ENCODE assay signal across 9 mouse cellular contexts in genomic region chr6:29814616-29815015, GRCm38 (mm10). TPM values are rescaled to one million over a fixed set of nuclear protein-coding genes. Genes with fewer than 3 reads are reported as not detected.
DNase-seq lines count a peak whose midpoint lies in the region; ATAC-seq and TF ChIP-seq lines count a peak whose summit lies in the region.
"Had no signal": no experiment of that assay in that cellular context is flagged by ENCODE, and none has a peak within 500 bp of the region (broad histone marks: within the 10 kb centered on the region; RNA-seq: fewer than 3 reads in every experiment).

No protein-coding gene starts in this region.

- H3K4me2 ChIP-seq in kidney, embryonic 14.5 days (replicated peaks; ENCODE audit: low read depth, low read length): no peak overlapping the region
- no peak overlapping the region for H3K4me2 ChIP-seq in forebrain, postnatal 0 days (ENCODE audit: low read depth)
- H3K4me2 ChIP-seq: limb, embryonic 15.5 days had no signal

- peaks cover 5% of the 10 kb centered on the region; the same call in 1 of the 2 replicates for H3K4me1 ChIP-seq in kidney, adult 2 months (ENCODE audit: control insufficient read depth, insufficient read depth, low read length)
- no peaks in the 10 kb centered on the region for H3K4me1 ChIP-seq in kidney, embryonic 14.5 days (ENCODE audit: control insufficient read depth, insufficient read depth, low read length)
- 0 out of 2 replicates have a peak, but pooled peaks cover 12% of the 10 kb centered on the region for H3K4me1 ChIP-seq in forebrain, postnatal 0 days (ENCODE audit: insufficient read depth)

- ATAC-seq in kidney, embryonic 14.5 days (ENCODE audit: low FRiP score, low TSS enrichment): no peak
- peak; percentile 89 for ATAC-seq in forebrain, postnatal 0 days
- no peak for ATAC-seq in erythroblast, adult 5-6 weeks (replicated peaks; ENCODE audit: low FRiP score, poor library complexity, severe bottlenecking)

- TF ChIP-seq POLR2A in kidney, adult 2 months (IDR thresholded peaks at IDR 0.05; ENCODE audit: low read depth, low read length): no peak

- no peak for TF ChIP-seq CTCF in kidney, adult 2 months (conservative IDR thresholded peaks at IDR 0.05; ENCODE audit: insufficient read depth, insufficient read length, low read depth, low read length)
- TF ChIP-seq CTCF in forebrain, postnatal 0 days (IDR thresholded peaks at IDR 0.05; ENCODE audit: low read depth): no peak

- H3K36me3 ChIP-seq in kidney, adult 2 months (ENCODE audit: control insufficient read depth, insufficient read depth, low read length): no peaks in the 10 kb centered on the region
- H3K36me3 ChIP-seq in kidney, embryonic 14.5 days (ENCODE audit: control insufficient read depth, insufficient read depth, low read length): no peaks in the 10 kb centered on the region
- no peaks in the 10 kb centered on the region for H3K36me3 ChIP-seq in forebrain, postnatal 0 days (ENCODE audit: insufficient read depth)
- H3K36me3 ChIP-seq: limb, embryonic 15.5 days had no signal

- no peak overlapping the region for H3K9ac ChIP-seq in kidney, embryonic 14.5 days (ENCODE audit: low read depth, low read length)
- H3K9ac ChIP-seq in forebrain, postnatal 0 days: 0 out of 2 replicates have a peak overlapping the region, but pooled peaks have one; percentile 2
- H3K9ac ChIP-seq: limb, embryonic 15.5 days had no signal

- no peak overlapping the region for H3K4me3 ChIP-seq in kidney, adult 2 months (ENCODE audit: insufficient read depth, low read depth, low read length)
- H3K4me3 ChIP-seq in kidney, embryonic 14.5 days (ENCODE audit: low read length): no peak overlapping the region
- no peak overlapping the region for H3K4me3 ChIP-seq in forebrain, postnatal 0 days (ENCODE audit: low read depth, low read length)
- H3K4me3 ChIP-seq: limb, embryonic 15.5 days had no signal

- H3K9me3 ChIP-seq in kidney, embryonic 14.5 days (ENCODE audit: control insufficient read depth, low read length): no peaks in the 10 kb centered on the region
- no peaks in the 10 kb centered on the region for H3K9me3 ChIP-seq in forebrain, postnatal 0 days (ENCODE audit: low read length)
- H3K9me3 ChIP-seq: limb, embryonic 15.5 days had no signal

- 6% methylated on average over 2 of the region's 2 CpGs for WGBS in kidney, adult 2 months
- WGBS in kidney, embryonic 14.5 days: 50% methylated on average over 2 of the region's 2 CpGs
- WGBS in forebrain, postnatal 0 days: 3% methylated on average over 2 of the region's 2 CpGs

- H3K27ac ChIP-seq in kidney, adult 2 months (ENCODE audit: insufficient read depth, low read depth, low read length): peak overlapping the region; percentile 22; the same call in 1 of the 2 replicates
- no peak overlapping the region for H3K27ac ChIP-seq in kidney, embryonic 14.5 days (ENCODE audit: low read depth, low read length)
- peak overlapping the region; percentile 64 for H3K27ac ChIP-seq in forebrain, postnatal 0 days (ENCODE audit: low read depth, low read length)
- H3K27ac ChIP-seq: limb, embryonic 15.5 days had no signal

- no peaks in the 10 kb centered on the region for H3K27me3 ChIP-seq in kidney, adult 2 months (replicated peaks; ENCODE audit: control insufficient read depth, insufficient read depth, low read length)
- no peaks in the 10 kb centered on the region for H3K27me3 ChIP-seq in kidney, embryonic 14.5 days (ENCODE audit: control insufficient read depth, insufficient read depth, low read length)
- H3K27me3 ChIP-seq in forebrain, postnatal 0 days (ENCODE audit: insufficient read depth, low read length): no peaks in the 10 kb centered on the region
- H3K27me3 ChIP-seq: limb, embryonic 15.5 days had no signal

- peak; percentile 66 for DNase-seq in kidney, adult 2 months
- DNase-seq in cerebellum, adult 8-10 months: peak; percentile 12
- peak; percentile 61 for DNase-seq in forebrain, postnatal 0 days
- peak; percentile 22 for DNase-seq in mesoderm, embryonic 11.5 days (ENCODE audit: low read depth, low spot score)
- no peak for DNase-seq in thymus, postnatal 0 days (ENCODE audit: low spot score)
- DNase-seq in urinary bladder, postnatal 25 days (ENCODE audit: low spot score): no peak

RNA-seq across cellular contexts. Expression of gene Ahcyl2, which starts 46.8 kb away (rescaled TPM):
- polyA plus RNA-seq in kidney, adult 2 months (2012; rRNA removed): 107 and 122 TPM in 2 replicates
- polyA plus RNA-seq in kidney, embryonic 14.5 days (2014; fragmentation: Nextera tagmentation; extraction: Ambion mirVana): 13.7 and 17.2 TPM in 2 replicates
- total RNA-seq in forebrain, postnatal 0 days (2014; rRNA removed): 44.6 and 48.3 TPM in 2 replicates
- polyA plus RNA-seq in forebrain, postnatal 0 days (2015; fragmentation: Nextera tagmentation; extraction: Ambion mirVana): 9.0 and 13.6 TPM in 2 replicates
- total RNA-seq in erythroblast, adult 5-6 weeks (2015; ENCODE audit: low replicate concordance): 7.1 and 15.2 TPM in 2 replicates
- total RNA-seq in erythroblast, adult 5-6 weeks (2017; ENCODE audit: low replicate concordance): 9.6 and 20.3 TPM in 2 replicates
- 13.8 and 17.2 TPM in 2 replicates for polyA plus RNA-seq in thymus, postnatal 0 days (2015; fragmentation: Nextera tagmentation; extraction: Ambion mirVana)

Comparison
In these comparisons a context has a peak if more than half of its experiments do, and no peak if none do; other contexts are left out.
1. DNase-seq: peak in kidney, adult 2 months (single experiment), cerebellum, adult 8-10 months (single experiment), forebrain, postnatal 0 days (single experiment) and mesoderm, embryonic 11.5 days (single experiment); none in thymus, postnatal 0 days (single experiment) and urinary bladder, postnatal 25 days (single experiment).